Mouse (Mus musculus): ENCODE measurements around the gene Rimkla.

DNA sequence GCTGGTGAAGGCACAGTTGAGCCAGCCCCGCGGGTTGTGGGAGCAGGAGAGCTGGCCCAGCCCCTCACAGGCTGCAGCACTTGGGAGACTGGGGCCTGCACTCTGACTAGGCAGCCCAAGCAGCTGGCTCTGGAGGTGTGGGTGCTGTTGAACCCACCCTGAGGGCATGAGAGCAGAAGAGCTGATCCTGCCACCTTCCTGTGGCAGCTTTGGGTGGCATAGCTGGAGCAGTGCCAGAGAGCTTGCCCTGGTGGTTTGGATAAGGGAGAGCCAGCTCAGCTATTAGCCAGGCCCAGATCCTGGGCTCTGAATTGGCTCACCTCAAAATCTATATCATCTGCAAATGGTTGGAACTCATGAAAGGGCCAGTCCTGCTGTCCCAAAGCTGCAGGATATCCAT, 64.7 kb downstream of the Rimkla start:
- TF ChIP-seq POLR2A (IDR thresholded peaks at IDR 0.05; ENCODE audit: insufficient read depth, low read depth, low read length) = no peak
- TF ChIP-seq CTCF (IDR thresholded peaks at IDR 0.05; ENCODE audit: insufficient read depth, low read depth, low read length) = no peak
